Mouse (Mus musculus) cerebellum, adult 2 months (tissue): ENCODE data around the gene Gcdh.

Experiments used
- CTCF ChIP-seq: fragments of 200-500 bp; IDR thresholded peaks from 2 replicates; pipeline ENCODE4 v1.5.1; 2011; ENCODE audit warnings: low read depth, mild to moderate bottlenecking, control low read depth, low read length, moderate library complexity, borderline replicate concordance; ENCODE audit not compliant: insufficient read depth
- POLR2A ChIP-seq: fragments of 200-500 bp; IDR thresholded peaks from 2 replicates; pipeline ENCODE4 v1.6.1; 2011; ENCODE audit warnings: low read length, control low read depth, borderline replicate concordance; ENCODE audit not compliant: insufficient read depth

DNA sequence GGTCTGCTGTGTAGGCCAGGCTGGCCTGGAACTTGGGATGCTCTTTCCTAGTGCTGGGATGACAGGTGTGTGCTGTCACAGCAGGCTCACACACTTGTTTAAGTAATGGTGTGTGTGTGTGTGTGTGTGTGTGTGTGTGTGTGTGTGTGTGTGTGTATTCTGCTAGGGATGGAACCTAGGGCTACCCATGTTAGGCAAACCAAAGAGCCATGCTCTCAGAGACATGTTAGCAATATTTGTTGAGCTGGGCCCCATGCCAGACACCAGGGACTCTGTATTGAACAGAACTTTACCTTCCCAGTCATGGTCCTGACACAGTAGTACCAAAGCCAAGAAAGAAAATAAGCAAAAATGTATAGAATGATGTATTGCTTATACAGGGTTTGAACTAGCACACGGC lies 33.8 kb upstream of the Gcdh start:
- no peak for TF ChIP-seq POLR2A
- TF ChIP-seq CTCF: no peak
